Mouse (Mus musculus): ENCODE results near the gene Tiam2.

GRCm38 (mm10) chr17:3532254-3532653 lies 205.9 kb downstream of the Tiam2 start, which contains the start of gene Cldn20:
- TF ChIP-seq GATA1 (IDR thresholded peaks at IDR 0.05; ENCODE audit: borderline replicate concordance, low read length): no peak
- no peak for TF ChIP-seq FLI1 (IDR thresholded peaks at IDR 0.05; ENCODE audit: low read length)

All from megakaryocyte, embryonic 14.5 days (primary cell).